Mouse (Mus musculus): ENCODE measurements around the gene Srr. TPM values are rescaled to one million over a fixed set of nuclear protein-coding genes. Genes with fewer than 3 reads are reported as not detected.

Gene Srr
- polyA plus RNA-seq, 1 experiment from 2014 or later, result 45.8 TPM

DNA sequence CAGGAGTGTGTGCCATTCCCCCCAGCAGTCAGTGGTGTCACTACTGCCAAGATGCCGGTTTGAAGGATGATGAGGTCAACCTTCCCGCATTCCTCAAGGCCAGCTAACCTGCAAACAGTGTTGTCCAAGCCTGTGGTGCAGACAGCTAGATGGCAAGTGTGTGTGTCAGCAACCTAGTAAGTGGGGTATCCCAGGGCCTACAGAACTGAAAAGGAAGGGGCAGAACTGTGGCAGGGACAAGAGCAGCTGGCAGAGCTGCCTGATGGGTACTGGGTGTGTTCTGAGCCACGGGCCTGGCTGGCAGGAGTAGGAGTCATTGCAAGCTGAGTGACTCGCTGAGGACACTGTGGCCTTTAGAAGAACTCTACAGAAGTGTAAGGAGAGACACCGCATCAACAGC is 63.6 kb downstream of the Srr start:
- no peaks in the 10 kb centered on the region for H3K9me3 ChIP-seq (ENCODE audit: control insufficient read depth, low read length)

GRCm38 (mm10) chr11:74857756-74858155 is 68.0 kb downstream of the Srr start:
- no peaks in the 10 kb centered on the region for H3K4me1 ChIP-seq (ENCODE audit: control insufficient read depth, insufficient read depth, low read length)
- no peak overlapping the region for H3K27ac ChIP-seq (ENCODE audit: low read depth, low read length)
- H3K9ac ChIP-seq (replicated peaks; ENCODE audit: low read depth, low read length), result no peak overlapping the region
- H3K4me2 ChIP-seq (ENCODE audit: low read depth, low read length), result no peak overlapping the region
- ATAC-seq (ENCODE audit: low read depth), result no peak
- H3K4me3 ChIP-seq (ENCODE audit: low read depth, low read length), result no peak overlapping the region
- H3K9me3 ChIP-seq (ENCODE audit: control insufficient read depth, low read length), result no peaks in the 10 kb centered on the region
- peaks cover 11% of the 10 kb centered on the region for H3K36me3 ChIP-seq (ENCODE audit: control insufficient read depth, insufficient read depth, low read length)
- WGBS, result 86% methylated on average over 9 of the region's 9 CpGs
- no peaks in the 10 kb centered on the region for H3K27me3 ChIP-seq (ENCODE audit: control insufficient read depth, insufficient read depth, low read length)

More for the DNA sequence above, 63.6 kb downstream of the Srr start:
- H3K36me3 ChIP-seq (ENCODE audit: control insufficient read depth, insufficient read depth, low read length), result peaks cover 10% of the 10 kb centered on the region
- H3K9ac ChIP-seq (replicated peaks; ENCODE audit: low read depth, low read length), result no peak overlapping the region
- no peaks in the 10 kb centered on the region for H3K27me3 ChIP-seq (ENCODE audit: control insufficient read depth, insufficient read depth, low read length)
- H3K4me2 ChIP-seq (ENCODE audit: low read depth, low read length), result no peak overlapping the region
- WGBS, result 94% methylated on average over 5 of the region's 5 CpGs
- H3K4me3 ChIP-seq (ENCODE audit: low read depth, low read length), result no peak overlapping the region
- no peak for ATAC-seq (ENCODE audit: low read depth)
- no peaks in the 10 kb centered on the region for H3K4me1 ChIP-seq (ENCODE audit: control insufficient read depth, insufficient read depth, low read length)
- H3K27ac ChIP-seq (ENCODE audit: low read depth, low read length), result no peak overlapping the region

Small RNA genes lying within 50 kb of the gene (microRNA-seq; reads per million reads assigned to microRNA genes)
- gene Mir6926, result 1.4 reads per million

Other genes with a start within 250 kb of the Srr start
- gene Pafah1b1, start 201.3 kb downstream of the Srr start, polyA plus RNA-seq (2014; fragmentation: Nextera tagmentation; extraction: Ambion mirVana), result 92.6 and 115 TPM in 2 replicates
- 33.9 and 37.1 TPM in 2 replicates for gene Mettl16, start 155.1 kb downstream of the Srr start, polyA plus RNA-seq (2014; fragmentation: Nextera tagmentation; extraction: Ambion mirVana)
- 7.6 and 9.4 TPM in 2 replicates for gene Mnt, start 95.0 kb downstream of the Srr start, polyA plus RNA-seq (2014; fragmentation: Nextera tagmentation; extraction: Ambion mirVana)
- 25.3 and 28.7 TPM in 2 replicates for gene Sgsm2, start 28.9 kb downstream of the Srr start, polyA plus RNA-seq (2014; fragmentation: Nextera tagmentation; extraction: Ambion mirVana)
- gene Tsr1, start 27.9 kb downstream of the Srr start, polyA plus RNA-seq (2014; fragmentation: Nextera tagmentation; extraction: Ambion mirVana), result 27.9 and 40.6 TPM in 2 replicates
- gene Smg6, start 125 bp downstream of the Srr start, polyA plus RNA-seq (2014; fragmentation: Nextera tagmentation; extraction: Ambion mirVana), result 13.7 and 15.7 TPM in 2 replicates
- 0.33 and 2.6 TPM in 2 replicates for gene Hic1, start 243.6 kb upstream of the Srr start, polyA plus RNA-seq (2014; fragmentation: Nextera tagmentation; extraction: Ambion mirVana)